Mouse (Mus musculus): ENCODE data around the gene Mios. TPM values are rescaled to one million over a fixed set of nuclear protein-coding genes. Genes with fewer than 3 reads are reported as not detected.

Mios gene
- polyA plus RNA-seq, 1 experiment from 2014 or later = 14.4 TPM

DNA sequence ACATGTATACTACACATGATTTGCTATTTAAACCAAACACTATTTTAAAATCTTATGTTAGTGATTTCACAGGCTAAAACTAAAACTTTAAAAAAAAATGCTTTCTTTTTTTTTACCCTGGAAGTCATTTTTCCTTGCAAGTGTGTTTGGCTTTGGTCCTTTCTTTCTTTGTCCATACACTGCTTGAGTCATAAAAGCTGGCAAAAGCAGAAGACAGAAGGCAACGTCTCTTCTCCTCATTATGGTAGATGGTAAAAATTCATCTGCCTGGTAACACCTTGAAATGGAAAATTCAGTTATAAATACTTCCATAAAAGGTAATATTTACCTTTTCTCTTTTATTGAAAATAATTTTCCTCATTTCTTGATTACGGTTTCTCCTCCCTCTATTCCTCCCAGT lies 32.9 kb upstream of the Mios start:
- Histone ChIP-seq H3K27ac (ENCODE audit: low read length) (no peak overlapping the region), H3K4me2 (replicated peaks; ENCODE audit: low read depth, low read length) (no peak overlapping the region), H3K4me3 (ENCODE audit: low read depth, low read length) (no peak overlapping the region), H3K9ac (replicated peaks; ENCODE audit: low read depth) (no peak overlapping the region), H3K27me3 (replicated peaks; ENCODE audit: insufficient read depth, low read length) (no peaks in the 10 kb centered on the region), H3K36me3 (ENCODE audit: insufficient read depth, low read length) (no peaks in the 10 kb centered on the region), H3K9me3 (ENCODE audit: low read length) (no peaks in the 10 kb centered on the region), H3K4me1 (ENCODE audit: insufficient read depth, low read depth, low read length) (no peaks in the 10 kb centered on the region)
- WGBS = 85% methylated on average over 2 of the region's 2 CpGs
- ATAC-seq (no peak), DNase-seq (ENCODE audit: low spot score) (no peak)
- TF ChIP-seq EP300 (IDR thresholded peaks at IDR 0.05) (no peak), CTCF (IDR thresholded peaks at IDR 0.05) (no peak)

DNA sequence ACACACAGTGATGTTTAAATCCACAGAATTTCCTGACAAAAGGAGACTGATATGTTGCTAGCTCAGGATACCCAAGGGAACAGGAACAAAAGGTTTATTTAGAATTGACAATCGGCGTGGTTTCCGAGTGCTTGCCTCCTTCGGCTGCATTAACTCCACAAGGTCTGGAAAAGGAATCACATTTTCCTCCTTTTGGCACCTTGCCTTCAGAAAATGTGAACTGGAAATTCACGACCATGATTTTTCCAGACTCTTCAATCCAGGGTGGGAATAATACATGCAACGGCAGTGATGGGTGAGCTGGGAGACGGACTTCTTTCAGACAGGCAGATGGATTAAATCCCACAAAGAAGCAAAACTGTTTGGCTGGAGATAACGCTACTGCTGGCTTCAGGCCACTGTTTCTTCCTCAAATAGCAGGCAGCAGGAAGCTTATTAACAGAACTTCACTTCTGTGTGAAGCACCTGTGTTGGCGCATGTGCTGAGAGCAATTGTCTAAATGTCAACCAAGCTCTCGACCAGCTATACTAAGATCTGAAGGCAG lies 30.6 kb upstream of the Mios start:
- no peaks in the 10 kb centered on the region for H3K36me3 ChIP-seq (ENCODE audit: insufficient read depth, low read length)
- H3K27ac ChIP-seq (ENCODE audit: low read length) = no peak overlapping the region
- whole genome bisulfite sequencing = 17% methylated on average over 10 of the region's 10 CpGs
- H3K4me1 ChIP-seq (ENCODE audit: insufficient read depth, low read depth, low read length) = no peaks in the 10 kb centered on the region
- no peak overlapping the region for H3K4me3 ChIP-seq (ENCODE audit: low read depth, low read length)
- H3K9ac ChIP-seq (replicated peaks; ENCODE audit: low read depth) = no peak overlapping the region
- H3K27me3 ChIP-seq (replicated peaks; ENCODE audit: insufficient read depth, low read length) = no peaks in the 10 kb centered on the region
- H3K9me3 ChIP-seq (ENCODE audit: low read length) = no peaks in the 10 kb centered on the region
- ATAC-seq (no peak), DNase-seq (ENCODE audit: low spot score) (peak; percentile 12)
- peak overlapping the region; percentile 34 for H3K4me2 ChIP-seq (replicated peaks; ENCODE audit: low read depth, low read length)
- no peak for TF ChIP-seq EP300 (IDR thresholded peaks at IDR 0.05)
- TF ChIP-seq CTCF (IDR thresholded peaks at IDR 0.05) = no peak

DNA sequence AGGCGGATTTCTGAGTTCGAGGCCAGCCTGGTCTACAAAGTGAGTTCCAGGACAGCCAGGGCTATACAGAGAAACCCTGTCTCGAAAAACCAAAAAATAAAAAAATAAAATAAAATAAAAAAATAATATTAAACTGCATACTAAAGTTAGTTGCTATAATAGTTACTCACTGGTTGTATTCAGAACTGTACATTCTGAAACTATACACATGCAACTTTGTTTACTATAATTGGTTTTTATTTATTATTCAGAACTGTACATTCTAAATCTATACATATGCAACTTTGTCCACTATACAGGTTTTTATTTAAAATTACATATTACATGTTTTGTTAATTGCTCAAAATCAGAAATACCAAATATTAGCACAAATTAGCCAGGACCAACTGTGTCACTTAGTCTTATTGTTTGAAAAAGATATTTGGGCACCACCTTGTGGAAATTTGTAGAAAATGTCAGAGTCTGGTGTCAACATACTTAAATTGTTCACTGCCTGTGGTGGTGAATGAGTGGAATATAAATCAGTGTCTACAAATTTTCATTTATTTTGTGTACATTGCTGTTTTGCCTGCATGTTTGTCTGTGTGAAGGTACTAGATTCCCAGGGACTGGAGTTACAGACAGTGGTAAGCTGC lies 20.3 kb upstream of the Mios start:
- H3K36me3 ChIP-seq (ENCODE audit: insufficient read depth, low read length) = no peaks in the 10 kb centered on the region
- ATAC-seq (no peak), DNase-seq (ENCODE audit: low spot score) (peak; percentile 36)
- WGBS = 93% methylated on average over 3 of the region's 3 CpGs
- TF ChIP-seq EP300 (IDR thresholded peaks at IDR 0.05) = no peak
- peak; percentile 63 for TF ChIP-seq CTCF (IDR thresholded peaks at IDR 0.05)
- no peaks in the 10 kb centered on the region for H3K4me1 ChIP-seq (ENCODE audit: insufficient read depth, low read depth, low read length)
- no peaks in the 10 kb centered on the region for H3K9me3 ChIP-seq (ENCODE audit: low read length)
- H3K9ac ChIP-seq (replicated peaks; ENCODE audit: low read depth) = no peak overlapping the region
- H3K4me2 ChIP-seq (replicated peaks; ENCODE audit: low read depth, low read length) = no peak overlapping the region
- H3K27ac ChIP-seq (ENCODE audit: low read length) = no peak overlapping the region
- H3K27me3 ChIP-seq (replicated peaks; ENCODE audit: insufficient read depth, low read length) = no peaks in the 10 kb centered on the region
- H3K4me3 ChIP-seq (ENCODE audit: low read depth, low read length) = no peak overlapping the region

DNA sequence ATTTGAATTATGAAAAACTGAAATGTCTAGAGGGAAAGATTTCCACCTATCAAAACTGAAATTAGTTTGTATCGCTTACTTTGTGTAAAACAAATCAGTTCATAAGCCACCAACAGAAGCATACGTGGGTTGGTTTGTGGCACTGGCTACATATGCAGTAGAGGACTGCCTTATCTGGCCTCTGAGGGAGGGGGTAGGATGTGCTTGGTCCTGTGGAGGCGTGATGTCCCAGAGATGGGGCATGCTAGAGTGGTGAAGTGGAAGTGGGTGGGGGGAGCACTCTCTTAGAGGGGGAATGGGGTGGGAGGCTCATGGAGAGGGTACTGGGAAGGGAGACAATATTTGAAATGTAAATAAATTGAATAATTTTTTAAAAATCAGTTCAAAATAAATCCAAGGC lies 19.1 kb upstream of the Mios start:
- no peak overlapping the region for H3K4me2 ChIP-seq (replicated peaks; ENCODE audit: low read depth, low read length)
- DNase-seq (ENCODE audit: low spot score) (no peak), ATAC-seq (no peak)
- no peak overlapping the region for H3K4me3 ChIP-seq (ENCODE audit: low read depth, low read length)
- TF ChIP-seq CTCF (IDR thresholded peaks at IDR 0.05) (no peak), EP300 (IDR thresholded peaks at IDR 0.05) (no peak)
- H3K9ac ChIP-seq (replicated peaks; ENCODE audit: low read depth) = no peak overlapping the region
- H3K27me3 ChIP-seq (replicated peaks; ENCODE audit: insufficient read depth, low read length) = no peaks in the 10 kb centered on the region
- H3K36me3 ChIP-seq (ENCODE audit: insufficient read depth, low read length) = no peaks in the 10 kb centered on the region
- no peak overlapping the region for H3K27ac ChIP-seq (ENCODE audit: low read length)
- 61% methylated on average over 3 of the region's 3 CpGs for WGBS
- no peaks in the 10 kb centered on the region for H3K4me1 ChIP-seq (ENCODE audit: insufficient read depth, low read depth, low read length)
- no peaks in the 10 kb centered on the region for H3K9me3 ChIP-seq (ENCODE audit: low read length)

DNA sequence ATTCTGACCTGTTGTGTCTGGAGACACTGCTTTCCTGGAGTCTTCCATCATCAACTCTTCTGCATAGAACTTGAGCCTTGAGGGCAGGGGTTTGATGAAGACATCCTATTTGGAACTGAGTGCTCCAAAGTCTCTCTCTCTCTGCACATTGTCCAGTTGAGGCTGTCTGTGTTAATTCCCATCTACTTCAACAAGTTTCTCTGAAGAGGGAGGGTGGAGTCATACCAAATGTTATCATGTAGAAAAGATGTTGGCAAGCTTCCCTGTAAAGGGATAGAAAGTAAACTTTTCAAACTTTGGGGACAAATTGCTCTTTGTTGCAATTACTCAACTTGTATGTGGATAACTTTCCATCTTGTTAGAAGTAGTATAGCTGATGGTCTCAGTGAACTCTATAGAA lies 16.5 kb upstream of the Mios start, which contains the start of gene Col28a1:
TSS of gene Col28a1 (minus strand) at position 101 of the 400 bp plus-strand sequence.
- Histone ChIP-seq H3K4me3 (ENCODE audit: low read depth, low read length) (no peak within 1 kb of the TSS), H3K4me1 (ENCODE audit: insufficient read depth, low read depth, low read length) (no peaks in the 10 kb centered on the region), H3K27ac (ENCODE audit: low read length) (no peak within 1 kb of the TSS), H3K36me3 (ENCODE audit: insufficient read depth, low read length) (no peaks in the 10 kb centered on the region), H3K9ac (replicated peaks; ENCODE audit: low read depth) (no peak within 1 kb of the TSS), H3K4me2 (replicated peaks; ENCODE audit: low read depth, low read length) (no peak within 1 kb of the TSS), H3K27me3 (replicated peaks; ENCODE audit: insufficient read depth, low read length) (no peaks in the 10 kb centered on the region), H3K9me3 (ENCODE audit: low read length) (no peaks in the 10 kb centered on the region)
- DNase-seq (ENCODE audit: low spot score) (no peak), ATAC-seq (no peak)
- TF ChIP-seq EP300 (IDR thresholded peaks at IDR 0.05) (no peak), CTCF (IDR thresholded peaks at IDR 0.05) (no peak)

DNA sequence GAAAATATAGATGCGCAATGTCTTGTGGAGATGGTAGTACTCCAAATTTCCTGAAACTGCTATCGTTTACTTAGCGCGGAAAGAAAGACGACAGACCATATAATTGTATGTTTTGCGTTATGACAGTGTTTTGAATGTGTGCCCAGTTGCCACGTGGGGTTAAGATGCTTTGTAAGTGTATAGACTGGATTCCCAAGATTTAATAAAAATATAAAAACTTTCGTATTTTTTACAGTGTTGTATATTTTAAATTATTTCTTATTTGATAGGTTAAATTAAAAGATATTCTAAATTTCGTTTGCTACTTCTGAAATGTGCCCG lies 804 bp downstream of the Mios start:
- H3K4me3 ChIP-seq (ENCODE audit: low read depth, low read length) = peak overlapping the region; percentile 80
- peaks cover 8% of the 10 kb centered on the region; the same call in 1 of the 2 replicates for H3K4me1 ChIP-seq (ENCODE audit: insufficient read depth, low read depth, low read length)
- peak overlapping the region; percentile 97 for H3K27ac ChIP-seq (ENCODE audit: low read length)
- peak overlapping the region; percentile 75 for H3K4me2 ChIP-seq (replicated peaks; ENCODE audit: low read depth, low read length)
- peak overlapping the region; percentile 88 for H3K9ac ChIP-seq (replicated peaks; ENCODE audit: low read depth)
- H3K27me3 ChIP-seq (replicated peaks; ENCODE audit: insufficient read depth, low read length) = no peaks in the 10 kb centered on the region
- H3K36me3 ChIP-seq (ENCODE audit: insufficient read depth, low read length) = no peaks in the 10 kb centered on the region
- DNase-seq (ENCODE audit: low spot score) (no peak), ATAC-seq (no peak)
- TF ChIP-seq CTCF (IDR thresholded peaks at IDR 0.05) = no peak
- TF ChIP-seq EP300 (IDR thresholded peaks at IDR 0.05) = no peak
- no peaks in the 10 kb centered on the region for H3K9me3 ChIP-seq (ENCODE audit: low read length)
- WGBS = 7% methylated on average over 10 of the region's 10 CpGs

Data from lung, postnatal 0 days (tissue).